Mouse (Mus musculus) lung, adult 2 months (tissue): Measurements from ENCODE around the gene Cntn5. TPM values are rescaled to one million over a fixed set of nuclear protein-coding genes. Genes with fewer than 3 reads are reported as not detected.

Experiments used
- DNase-seq: peaks from one replicate; pipeline ENCODE4 v3.0.0; 2022
- H3K4me1 ChIP-seq: fragments of 200-500 bp; 2 replicates; pipeline ENCODE4 v1.6.1; 2011; ENCODE audit warnings: low read length; ENCODE audit not compliant: control insufficient read depth, insufficient read depth
- H3K4me3 ChIP-seq: fragments of 200-500 bp; replicated peaks from 2 replicates; pipeline ENCODE3; 2011; ENCODE audit warnings: low read depth, mild to moderate bottlenecking, control low read depth, low read length; ENCODE audit errors: extremely low read depth
- CTCF ChIP-seq: fragments of 200-500 bp; IDR thresholded peaks from 2 replicates; pipeline ENCODE4 v1.5.1; 2011; ENCODE audit warnings: mild to moderate bottlenecking, low read length, control low read depth; ENCODE audit not compliant: insufficient read depth
- POLR2A ChIP-seq: fragments of 200-500 bp; IDR thresholded peaks from 2 replicates; pipeline ENCODE4 v1.6.1; 2011; ENCODE audit warnings: low read depth, mild to moderate bottlenecking, control low read depth, low read length, borderline replicate concordance; ENCODE audit errors: extremely low read depth
- WGBS: fragments of 180-500 bp; shearing (Covaris S2); methylation state at CpG from one replicate; pipeline ENCODE4 v1.1.7; 2018; 5-methylcytosine and 5-hydroxymethylcytosine counted together
- polyA plus RNA-seq: library from polyadenylated mRNA; depleted of rRNA; stranded (reverse); fragments of >200 nt; gene quantifications from 2 replicates; pipeline ENCODE4 v1.2.3, GENCODE M21; 2012

Cntn5 gene
- polyA plus RNA-seq, 1 experiment = not detected

DNA sequence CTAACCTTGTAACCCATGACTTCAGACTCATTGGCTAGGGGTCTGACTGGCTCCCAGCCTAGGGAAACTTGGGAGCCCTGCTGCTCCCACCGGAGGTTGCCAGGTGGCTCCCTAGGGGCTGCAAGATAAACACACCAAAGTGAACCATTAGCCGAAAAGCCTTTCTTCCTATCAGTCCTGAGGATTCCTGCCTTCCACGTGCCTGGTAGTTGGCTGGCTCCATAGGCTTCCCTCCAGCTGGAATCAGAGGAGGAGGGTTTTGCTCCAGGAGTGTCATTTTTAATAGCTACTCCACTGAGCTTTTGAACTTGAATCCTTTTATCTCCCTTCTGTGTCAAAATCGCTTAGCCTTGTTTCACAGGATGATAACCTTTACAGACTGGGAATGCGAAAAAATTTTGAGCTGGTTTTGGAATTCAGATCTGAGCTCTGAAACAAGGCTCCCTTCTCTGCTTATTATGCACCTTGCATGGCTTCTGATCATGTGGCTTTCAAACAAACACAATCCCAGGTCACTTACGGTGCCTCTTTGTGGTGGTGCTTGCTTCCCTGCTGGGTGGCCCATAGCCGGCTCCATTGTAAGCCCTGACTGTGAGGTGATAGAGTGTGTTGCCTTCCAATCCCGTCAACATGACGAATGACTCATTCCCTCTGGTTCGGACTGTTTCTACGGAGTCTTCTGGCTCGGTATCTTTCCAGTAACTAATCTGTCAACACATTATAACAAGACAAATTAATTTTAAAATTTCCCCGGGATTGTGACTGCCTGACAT lies 1231.1 kb downstream of the Cntn5 start:
- TF ChIP-seq POLR2A (no peak), CTCF (no peak)
- Histone ChIP-seq H3K4me3 (no peak overlapping the region), H3K4me1 (no peaks in the 10 kb centered on the region)
- WGBS = 9% methylated on average over 13 of the region's 13 CpGs
- DNase-seq = no peak

- no peak for TF ChIP-seq POLR2A
- TF ChIP-seq CTCF = no peak
- Histone ChIP-seq H3K4me1 (no peaks in the 10 kb centered on the region), H3K4me3 (no peak overlapping the region)
- WGBS = 70% methylated on average over 3 of the region's 3 CpGs
- no peak for DNase-seq
Observed at GRCm38 (mm10) chr9:9653463-9653862, 1251.1 kb downstream of the Cntn5 start.

GRCm38 (mm10) chr9:9647361-9647760 lies 1257.2 kb downstream of the Cntn5 start:
- TF ChIP-seq CTCF (no peak), POLR2A (no peak)
- 55% methylated on average over 3 of the region's 3 CpGs for whole genome bisulfite sequencing
- Histone ChIP-seq H3K4me1 (no peaks in the 10 kb centered on the region), H3K4me3 (no peak overlapping the region)
- DNase-seq = no peak

DNA sequence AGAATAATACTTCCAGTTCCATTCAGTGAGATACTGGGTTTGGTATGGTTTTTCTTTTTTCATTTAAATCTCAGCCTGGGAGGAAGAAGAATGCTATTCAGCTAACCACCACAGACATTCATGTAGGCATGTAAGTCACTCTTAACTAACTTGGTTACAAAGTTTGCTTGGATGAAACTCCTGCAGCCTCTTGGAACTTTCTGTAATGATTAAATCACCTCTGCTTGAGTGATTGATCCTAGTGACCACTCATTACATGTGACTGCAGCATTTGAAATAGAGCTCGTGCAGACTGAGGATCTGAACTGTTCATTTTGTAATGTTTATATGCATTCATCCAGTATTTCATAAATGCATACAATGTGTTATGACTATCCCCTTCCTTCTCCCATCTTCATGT lies 1258.3 kb downstream of the Cntn5 start:
- DNase-seq = no peak
- 64% methylated on average over 1 of the region's 1 CpGs for WGBS
- no peaks in the 10 kb centered on the region for H3K4me1 ChIP-seq
- TF ChIP-seq CTCF (no peak), POLR2A (no peak)
- no peak overlapping the region for H3K4me3 ChIP-seq
